Mouse (Mus musculus) ZHBTc4 (cell line): ENCODE data around the gene 1110059E24Rik.
A peak's percentile ranks its signal among the peaks of the same experiment; 100 is the strongest.

ENCODE experiments used
- DNase-seq: peaks from one replicate; pipeline ENCODE4 v3.0.0-alpha.2; 2011; ENCODE audit warnings: low read depth, low spot score

The 1110059E24Rik gene

DNA sequence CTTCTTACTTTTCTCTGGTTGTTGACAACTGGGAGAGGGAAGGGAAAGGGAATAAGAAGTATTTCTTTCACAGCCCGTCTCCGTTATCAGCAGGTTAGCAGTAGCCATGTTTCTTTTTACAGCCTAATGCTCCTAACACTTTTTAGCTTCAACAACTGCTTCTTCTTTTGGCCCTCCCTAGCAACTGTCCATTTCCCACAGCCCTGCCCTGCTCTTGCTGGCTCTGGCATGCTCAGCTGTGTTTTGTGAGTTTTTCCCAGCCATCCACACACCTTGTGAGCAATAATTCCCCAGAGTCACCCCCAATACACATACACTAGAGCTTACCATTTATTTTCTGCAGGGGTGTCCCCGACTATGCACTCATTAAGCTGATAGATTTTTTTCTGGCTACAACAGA is 75.3 kb downstream of the 1110059E24Rik start:
- DNase-seq, result no peak

DNA sequence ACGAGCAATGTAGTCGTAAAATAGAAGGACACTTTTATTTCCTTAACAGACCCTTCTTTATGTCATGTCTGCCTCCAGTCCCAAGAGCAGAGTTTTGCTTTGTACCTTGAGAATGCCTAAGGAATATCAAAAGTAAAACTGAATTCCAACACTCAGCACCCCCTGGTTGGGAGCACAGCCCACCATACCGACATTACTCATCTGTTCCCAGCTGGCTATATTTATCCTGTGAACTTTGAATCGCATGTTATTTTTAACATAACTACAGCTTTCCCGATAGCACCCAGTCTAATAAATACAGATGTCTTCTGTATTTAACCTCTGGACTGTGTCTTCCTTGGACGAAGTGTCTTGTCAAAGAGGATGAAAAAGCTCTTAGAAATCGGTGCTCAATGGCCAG is 80.8 kb downstream of the 1110059E24Rik start:
- DNase-seq, result no peak

- DNase-seq, result peak; percentile 89
Measured at GRCm38 (mm10) chr19:21571223-21571980, 81.4 kb downstream of the 1110059E24Rik start.

- no peak for DNase-seq
Measured at GRCm38 (mm10) chr19:21570778-21571177, 82.0 kb downstream of the 1110059E24Rik start.

GRCm38 (mm10) chr19:21568528-21569185 is 84.1 kb downstream of the 1110059E24Rik start:
- DNase-seq, result no peak

- no peak for DNase-seq
Measured at GRCm38 (mm10) chr19:21567933-21568332, 84.8 kb downstream of the 1110059E24Rik start.

- DNase-seq, result peak; percentile 25
Measured at GRCm38 (mm10) chr19:21566484-21566883, 86.3 kb downstream of the 1110059E24Rik start.

DNA sequence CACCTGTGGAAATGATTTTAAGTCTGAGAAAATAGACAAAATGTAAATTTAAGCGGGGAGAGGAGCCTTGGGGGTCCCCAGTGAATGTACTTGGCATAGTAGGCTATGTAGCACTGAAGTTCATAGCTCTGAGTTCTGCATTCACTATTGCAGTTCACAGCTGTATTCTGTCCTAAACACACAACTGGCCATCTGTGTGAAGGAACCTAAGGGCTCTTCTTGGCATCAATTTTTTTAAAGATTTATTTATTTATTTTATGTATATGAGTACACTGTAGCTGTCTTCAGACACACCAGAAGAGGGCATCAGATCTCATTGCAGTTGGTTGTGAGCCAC is 88.3 kb downstream of the 1110059E24Rik start:
- DNase-seq, result no peak

GRCm38 (mm10) chr19:21563789-21564460 is 88.9 kb downstream of the 1110059E24Rik start:
- DNase-seq, result peak; percentile 82

DNA sequence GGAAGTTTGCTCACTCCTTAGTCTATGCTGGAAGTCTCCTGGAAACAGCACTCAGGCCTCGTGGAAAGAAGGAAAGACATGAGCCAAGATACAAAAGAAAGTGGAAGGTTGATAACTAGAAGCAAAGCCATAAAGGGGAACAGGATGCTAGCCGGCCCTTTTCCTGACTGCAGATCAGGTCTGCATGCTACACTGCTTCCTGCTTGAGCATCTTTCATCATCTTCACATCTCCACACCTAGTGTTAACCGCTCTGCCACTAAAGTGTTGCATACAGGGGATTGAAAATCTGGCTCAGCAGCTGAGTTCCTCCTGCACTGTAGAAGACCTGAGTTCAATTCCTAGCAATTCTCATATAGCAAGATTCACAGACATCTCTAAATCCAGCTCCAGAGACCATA is 89.8 kb downstream of the 1110059E24Rik start:
- DNase-seq, result no peak

DNA sequence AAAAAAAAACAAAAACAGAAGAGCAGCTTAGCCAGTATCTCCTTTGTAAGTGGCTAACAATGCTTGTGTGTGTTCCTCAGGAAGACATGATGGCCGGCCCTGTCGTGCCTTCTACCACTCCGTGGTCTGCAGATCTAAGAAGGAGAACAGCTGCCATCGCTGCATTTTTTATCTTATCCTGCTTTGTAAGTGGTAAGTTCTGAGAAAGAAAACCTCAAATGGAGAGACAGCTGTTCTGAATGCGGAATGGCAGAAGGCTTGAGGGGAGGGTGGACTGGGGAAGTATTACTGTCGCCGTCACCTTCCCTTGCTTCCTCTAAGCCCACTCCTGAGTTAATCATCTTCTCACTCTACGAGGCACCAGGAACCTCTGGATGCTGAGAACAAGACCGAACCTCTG is 100.0 kb downstream of the 1110059E24Rik start:
- no peak for DNase-seq

DNA sequence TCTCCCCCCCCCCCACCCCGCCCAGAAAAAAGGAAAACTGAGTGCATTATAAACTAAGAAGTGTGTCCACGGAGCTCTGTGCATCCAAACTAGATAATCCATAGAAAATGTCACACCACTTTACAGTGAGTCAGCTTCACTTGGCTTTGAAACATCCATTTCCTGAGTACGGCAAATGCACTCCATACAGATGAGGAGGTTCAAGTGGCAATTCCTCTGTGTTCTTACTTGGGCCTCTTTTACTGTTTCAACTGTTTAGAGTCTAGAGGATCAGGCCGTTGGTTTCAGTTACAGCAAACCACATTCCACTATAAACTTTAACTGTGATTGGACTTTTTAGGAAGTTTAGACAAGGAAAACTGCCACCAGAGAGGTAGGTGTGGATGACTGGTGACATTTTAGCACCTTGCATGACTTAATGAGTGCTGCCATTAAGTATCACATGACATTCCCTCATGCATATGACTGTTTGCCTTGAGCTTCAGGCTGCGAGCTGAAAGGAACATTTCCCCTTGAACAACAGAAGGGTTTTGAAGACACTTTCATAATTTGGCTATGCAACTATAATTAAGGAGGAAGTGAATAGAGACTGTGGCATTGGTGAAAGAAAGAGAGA is 100.7 kb downstream of the 1110059E24Rik start:
- DNase-seq, result no peak

DNA sequence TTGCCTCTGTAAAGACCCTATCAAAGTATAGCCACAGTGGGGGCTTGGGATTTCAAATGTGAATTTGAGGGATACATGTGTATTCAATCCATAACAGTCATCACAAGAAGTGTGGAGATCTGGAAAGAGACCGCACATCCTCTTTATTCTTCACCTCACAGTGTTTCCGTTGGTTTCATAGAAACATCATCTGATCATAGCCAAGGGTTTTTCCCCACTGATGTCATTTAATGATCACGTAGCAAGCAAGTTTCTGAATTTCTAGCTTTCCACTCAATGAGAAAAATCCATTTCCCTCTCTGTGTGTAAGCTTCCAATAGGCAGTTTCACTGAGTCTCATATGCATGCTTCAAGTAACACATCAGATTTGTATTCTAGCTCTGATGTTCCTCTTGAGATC is 103.1 kb downstream of the 1110059E24Rik start:
- no peak for DNase-seq

DNA sequence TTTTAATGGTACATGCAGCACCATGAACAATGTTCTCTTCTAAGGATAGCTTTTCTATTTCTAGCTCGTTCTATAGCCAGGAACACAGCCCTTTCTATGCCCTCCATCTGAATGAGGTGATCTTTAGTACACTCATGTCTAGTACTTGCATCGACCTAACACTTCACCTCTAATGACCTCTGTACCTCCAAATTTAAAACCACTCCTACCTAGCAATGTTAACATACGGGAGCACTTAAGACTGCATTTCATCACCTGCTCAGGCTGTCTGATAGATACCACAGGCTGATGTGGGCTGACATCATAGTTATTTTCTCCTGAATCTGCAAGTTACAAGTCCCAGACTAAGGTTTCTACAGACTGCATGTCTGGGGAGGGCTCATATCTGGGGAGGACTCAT is 103.8 kb downstream of the 1110059E24Rik start:
- DNase-seq, result no peak

DNA sequence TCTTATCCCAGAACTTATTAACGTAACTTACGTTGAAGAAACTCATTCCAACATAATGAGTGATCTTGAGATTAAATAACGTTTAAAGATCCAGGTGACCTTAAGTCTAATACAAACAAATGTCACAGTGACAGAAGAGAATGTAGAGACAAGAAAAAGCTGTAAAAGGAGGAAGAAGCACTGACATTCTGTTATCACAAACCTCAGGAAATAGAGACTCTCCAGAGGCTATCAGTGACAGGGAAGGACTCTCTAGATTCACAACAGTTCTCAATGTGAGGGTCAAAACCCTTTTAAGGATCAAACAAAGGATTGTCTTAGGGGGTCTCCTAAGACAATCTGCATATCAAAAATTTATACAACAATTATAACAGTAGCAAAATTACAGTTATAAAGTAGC is 115.7 kb downstream of the 1110059E24Rik start:
- DNase-seq, result no peak
